Mouse (Mus musculus): Measurements from ENCODE around the gene Sptb. TPM values are rescaled to one million over a fixed set of nuclear protein-coding genes. Genes with fewer than 3 reads are reported as not detected.
A peak's percentile ranks its signal among the peaks of the same experiment; 100 is the strongest.

Sptb gene
- polyA plus RNA-seq, 1 experiment from 2014 or later: 0.37 TPM

DNA sequence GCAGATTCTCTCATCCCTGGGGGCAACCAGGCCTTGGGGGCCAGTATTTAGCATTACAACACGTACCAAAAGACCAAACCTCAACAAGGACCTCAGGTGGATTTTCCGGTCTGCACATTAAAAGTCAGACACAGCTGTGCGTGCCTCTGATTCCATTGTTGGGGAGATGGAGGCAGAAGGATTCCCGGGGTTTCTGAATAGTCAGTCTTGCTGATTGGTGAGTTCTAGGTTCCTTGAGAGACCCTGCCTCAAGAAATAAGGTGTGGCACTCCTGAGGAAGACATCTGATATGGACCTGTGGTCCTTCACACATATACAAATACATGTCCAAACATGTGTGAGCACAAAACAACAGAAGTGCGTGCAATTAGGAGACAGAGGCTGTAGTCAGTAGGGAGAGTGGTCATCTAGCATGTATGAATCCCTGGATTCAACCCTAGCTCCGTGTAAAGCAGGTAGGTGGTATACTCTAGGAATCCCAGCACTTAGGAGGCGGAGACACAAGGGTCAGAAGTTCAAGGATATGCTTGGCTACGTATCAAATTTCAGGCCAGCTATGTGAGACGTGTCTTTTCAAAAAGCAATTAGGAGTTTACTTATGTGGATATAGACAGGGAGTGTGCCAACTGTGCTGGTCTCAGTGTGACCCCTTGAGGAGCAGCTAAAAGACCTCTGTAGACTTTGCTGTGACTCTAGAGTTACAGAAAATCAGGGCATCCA, 140.0 kb downstream of the Sptb start:
- H3K36me3 ChIP-seq (ENCODE audit: insufficient read depth, low read length): peaks cover 29% of the 10 kb centered on the region
- DNase-seq (ENCODE audit: low spot score): no peak
- no peak for ATAC-seq (replicated peaks; ENCODE audit: low FRiP score, low read depth)

DNA sequence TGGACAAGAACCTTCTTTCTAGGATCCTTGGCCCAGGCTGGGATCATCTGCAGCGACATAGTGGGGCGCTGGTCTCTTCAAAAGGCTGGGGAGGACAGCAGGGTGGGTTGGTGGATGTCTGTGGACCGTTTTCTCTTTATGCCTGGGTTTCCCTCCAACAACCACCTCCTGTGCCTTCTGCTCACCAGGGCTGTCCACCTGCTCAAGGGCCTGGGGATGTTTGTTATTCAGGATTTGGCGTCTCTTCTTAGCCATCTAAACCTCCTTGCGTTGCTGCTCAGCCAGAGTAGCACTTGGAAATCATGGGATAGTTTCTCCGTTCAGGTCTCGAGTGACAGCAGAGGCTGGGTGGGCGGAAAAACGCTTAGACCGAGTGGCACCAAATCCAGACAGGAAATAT, 144.1 kb downstream of the Sptb start:
- no peak overlapping the region for H3K4me2 ChIP-seq (ENCODE audit: low read length)
- no peaks in the 10 kb centered on the region for H3K27me3 ChIP-seq (ENCODE audit: insufficient read depth, low read length)
- H3K4me1 ChIP-seq (replicated peaks; ENCODE audit: insufficient read depth, low read length): peaks cover 6% of the 10 kb centered on the region; the same call in 1 of the 2 replicates
- 70% methylated on average over 10 of the region's 10 CpGs for WGBS
- no peak overlapping the region for H3K4me3 ChIP-seq (replicated peaks; ENCODE audit: low read depth, low read length)
- no peak overlapping the region for H3K9ac ChIP-seq (ENCODE audit: low read depth, low read length)
- no peak for ATAC-seq (replicated peaks; ENCODE audit: low FRiP score, low read depth)
- TF ChIP-seq CTCF (IDR thresholded peaks at IDR 0.05; ENCODE audit: low read depth): no peak
- H3K36me3 ChIP-seq (ENCODE audit: insufficient read depth, low read length): peaks cover 48% of the 10 kb centered on the region
- DNase-seq (ENCODE audit: low spot score): no peak
- no peak overlapping the region for H3K27ac ChIP-seq
- H3K9me3 ChIP-seq (replicated peaks; ENCODE audit: low read length): no peaks in the 10 kb centered on the region

More for the DNA sequence above, 140.0 kb downstream of the Sptb start:
- Histone ChIP-seq H3K9me3 (replicated peaks; ENCODE audit: low read length) (no peaks in the 10 kb centered on the region), H3K27ac (peak overlapping the region; percentile 89), H3K4me3 (replicated peaks; ENCODE audit: low read depth, low read length) (no peak overlapping the region), H3K4me1 (replicated peaks; ENCODE audit: insufficient read depth, low read length) (peaks cover 14% of the 10 kb centered on the region), H3K27me3 (ENCODE audit: insufficient read depth, low read length) (no peaks in the 10 kb centered on the region), H3K4me2 (ENCODE audit: low read length) (no peak overlapping the region), H3K9ac (ENCODE audit: low read depth, low read length) (no peak overlapping the region)
- 63% methylated on average over 9 of the region's 9 CpGs for WGBS
- no peak for TF ChIP-seq CTCF (IDR thresholded peaks at IDR 0.05; ENCODE audit: low read depth)

GRCm38 (mm10) chr12:76562196-76562595, 148.2 kb downstream of the Sptb start:
- no peak overlapping the region for H3K4me3 ChIP-seq (replicated peaks; ENCODE audit: low read depth, low read length)
- no peaks in the 10 kb centered on the region for H3K9me3 ChIP-seq (replicated peaks; ENCODE audit: low read length)
- no peak for TF ChIP-seq CTCF (IDR thresholded peaks at IDR 0.05; ENCODE audit: low read depth)
- peaks cover 50% of the 10 kb centered on the region for H3K36me3 ChIP-seq (ENCODE audit: insufficient read depth, low read length)
- no peak overlapping the region for H3K9ac ChIP-seq (ENCODE audit: low read depth, low read length)
- H3K4me1 ChIP-seq (replicated peaks; ENCODE audit: insufficient read depth, low read length): peaks cover under 1% of the 10 kb centered on the region; the same call in 1 of the 2 replicates
- ATAC-seq (replicated peaks; ENCODE audit: low FRiP score, low read depth): no peak
- DNase-seq (ENCODE audit: low spot score): no peak
- no peaks in the 10 kb centered on the region for H3K27me3 ChIP-seq (ENCODE audit: insufficient read depth, low read length)
- no peak overlapping the region for H3K27ac ChIP-seq
- 88% methylated on average over 4 of the region's 4 CpGs for WGBS
- H3K4me2 ChIP-seq (ENCODE audit: low read length): no peak overlapping the region

DNA sequence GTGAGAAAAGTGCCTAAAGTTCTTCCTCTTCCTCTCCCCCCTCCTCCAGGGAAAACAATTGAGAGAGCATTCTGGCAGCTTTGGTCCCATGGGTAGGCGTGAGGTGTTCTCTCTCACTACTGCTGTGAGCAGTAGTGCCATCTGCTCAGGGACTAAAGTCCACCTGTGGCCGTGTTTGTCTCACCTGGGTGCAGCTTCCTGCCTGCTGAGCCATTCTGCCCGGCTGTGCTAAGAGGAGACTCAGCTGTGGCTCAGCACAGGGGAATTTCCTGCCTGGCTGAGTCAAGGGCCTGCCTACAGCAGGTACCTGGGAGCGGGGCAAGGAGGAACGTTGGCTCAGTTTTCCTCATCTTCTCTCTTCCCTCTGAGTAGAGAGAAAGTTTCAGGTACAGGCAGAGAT, 152.1 kb downstream of the Sptb start:
- ATAC-seq (replicated peaks; ENCODE audit: low FRiP score, low read depth) (no peak; the same call in 1 of the 2 replicates), DNase-seq (ENCODE audit: low spot score) (no peak)
- Histone ChIP-seq H3K9me3 (replicated peaks; ENCODE audit: low read length) (no peaks in the 10 kb centered on the region), H3K4me2 (ENCODE audit: low read length) (no peak overlapping the region), H3K27ac (peak overlapping the region; percentile 69), H3K27me3 (ENCODE audit: insufficient read depth, low read length) (no peaks in the 10 kb centered on the region), H3K36me3 (ENCODE audit: insufficient read depth, low read length) (peaks cover 18% of the 10 kb centered on the region; the same call in 1 of the 2 replicates), H3K4me3 (replicated peaks; ENCODE audit: low read depth, low read length) (no peak overlapping the region), H3K4me1 (replicated peaks; ENCODE audit: insufficient read depth, low read length) (peaks cover 25% of the 10 kb centered on the region), H3K9ac (ENCODE audit: low read depth, low read length) (no peak overlapping the region)
- 54% methylated on average over 5 of the region's 5 CpGs for WGBS
- TF ChIP-seq CTCF (IDR thresholded peaks at IDR 0.05; ENCODE audit: low read depth): no peak

- DNase-seq (ENCODE audit: low spot score) (no peak), ATAC-seq (replicated peaks; ENCODE audit: low FRiP score, low read depth) (0 out of 2 replicates have a peak, but pooled peaks have one; percentile 11)
- no peaks in the 10 kb centered on the region for H3K9me3 ChIP-seq (replicated peaks; ENCODE audit: low read length)
- H3K4me2 ChIP-seq (ENCODE audit: low read length): peak overlapping the region; percentile 21; the same call in 1 of the 2 replicates
- H3K36me3 ChIP-seq (ENCODE audit: insufficient read depth, low read length): peaks cover 11% of the 10 kb centered on the region; the same call in 1 of the 2 replicates
- H3K4me3 ChIP-seq (replicated peaks; ENCODE audit: low read depth, low read length): no peak overlapping the region
- H3K27ac ChIP-seq: peak overlapping the region; percentile 64
- 0 out of 2 replicates have a peak overlapping the region, but pooled peaks have one; percentile 1 for H3K9ac ChIP-seq (ENCODE audit: low read depth, low read length)
- H3K4me1 ChIP-seq (replicated peaks; ENCODE audit: insufficient read depth, low read length): peaks cover 31% of the 10 kb centered on the region
- 7% methylated on average over 6 of the region's 6 CpGs for WGBS
- H3K27me3 ChIP-seq (ENCODE audit: insufficient read depth, low read length): no peaks in the 10 kb centered on the region
- TF ChIP-seq CTCF (IDR thresholded peaks at IDR 0.05; ENCODE audit: low read depth): no peak
Observed at GRCm38 (mm10) chr12:76556745-76557389, 153.5 kb downstream of the Sptb start.

DNA sequence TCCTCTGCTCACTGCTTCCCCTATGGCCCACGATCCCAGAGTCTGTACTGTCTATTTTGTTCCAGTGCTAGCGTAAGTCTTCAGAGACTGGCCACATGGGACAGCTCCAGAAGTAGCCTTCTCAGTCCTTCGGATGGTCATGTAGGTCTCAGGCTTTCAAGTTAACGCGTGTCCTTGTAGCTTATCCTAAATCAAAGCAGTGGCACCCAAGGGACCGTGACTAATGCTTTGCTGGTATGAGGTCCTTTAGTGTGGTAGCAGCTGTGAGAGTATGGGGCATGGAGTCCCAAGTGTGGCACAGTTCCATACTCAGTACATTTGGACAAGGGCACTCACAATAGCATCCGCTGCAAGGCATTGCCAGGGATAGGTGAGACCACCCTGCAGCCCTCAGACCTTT, 154.2 kb downstream of the Sptb start:
- ATAC-seq (replicated peaks; ENCODE audit: low FRiP score, low read depth) (no peak), DNase-seq (ENCODE audit: low spot score) (no peak)
- WGBS: 46% methylated on average over 7 of the region's 7 CpGs
- Histone ChIP-seq H3K9ac (ENCODE audit: low read depth, low read length) (no peak overlapping the region), H3K4me3 (replicated peaks; ENCODE audit: low read depth, low read length) (no peak overlapping the region), H3K27ac (peak overlapping the region; percentile 64), H3K36me3 (ENCODE audit: insufficient read depth, low read length) (peaks cover 11% of the 10 kb centered on the region; the same call in 1 of the 2 replicates), H3K4me1 (replicated peaks; ENCODE audit: insufficient read depth, low read length) (peaks cover 36% of the 10 kb centered on the region), H3K4me2 (ENCODE audit: low read length) (no peak overlapping the region), H3K27me3 (ENCODE audit: insufficient read depth, low read length) (no peaks in the 10 kb centered on the region), H3K9me3 (replicated peaks; ENCODE audit: low read length) (no peaks in the 10 kb centered on the region)
- no peak for TF ChIP-seq CTCF (IDR thresholded peaks at IDR 0.05; ENCODE audit: low read depth)
